Mouse (Mus musculus): ENCODE data around the gene Ppp1r12c.

The Ppp1r12c gene

DNA sequence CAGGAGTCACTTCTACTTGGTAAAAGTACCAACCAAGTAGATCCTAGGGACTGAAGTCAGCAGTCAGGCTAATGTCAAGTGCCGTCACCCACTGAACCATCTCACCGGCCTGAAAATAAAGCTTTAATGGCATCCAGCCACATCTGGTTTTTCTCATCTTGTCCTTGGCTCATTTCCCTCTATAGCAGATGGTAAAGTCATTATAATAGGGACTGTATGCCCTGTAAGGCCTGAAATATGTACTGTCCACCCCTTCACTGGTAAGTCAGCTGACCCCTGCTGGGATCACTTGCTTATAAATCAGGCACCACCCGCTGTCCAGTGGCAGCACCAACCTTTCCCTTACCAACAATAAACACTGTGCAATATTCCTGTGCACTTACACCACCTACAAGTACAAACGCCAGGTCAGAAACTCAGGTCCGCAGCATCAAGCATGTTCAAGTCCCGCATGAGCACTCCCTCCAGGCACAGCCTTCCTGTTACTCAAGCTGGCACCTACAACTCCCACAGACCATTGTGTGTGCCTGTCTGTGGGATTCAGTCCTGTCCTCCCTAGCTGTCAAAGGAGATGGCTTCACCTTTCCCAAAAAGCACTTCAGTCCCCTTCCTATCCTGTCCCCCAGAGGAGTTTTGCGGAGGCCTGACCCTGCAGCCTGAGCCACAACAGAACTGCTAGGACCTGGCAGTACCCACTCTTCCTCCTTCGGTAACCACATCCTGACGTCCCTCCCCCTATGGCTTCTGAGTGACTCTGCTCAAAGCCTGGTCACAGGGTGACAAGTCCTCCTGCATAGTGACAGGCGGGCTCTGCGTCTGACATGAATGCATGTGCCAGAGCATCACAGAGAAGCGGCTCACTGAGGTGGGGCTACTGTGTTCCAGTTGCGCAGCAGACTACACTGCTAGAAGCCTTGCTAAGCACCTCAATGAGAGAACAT lies 8.9 kb downstream of the Ppp1r12c start:
- peak; percentile 23 for DNase-seq (ENCODE audit: low spot score)

DNA sequence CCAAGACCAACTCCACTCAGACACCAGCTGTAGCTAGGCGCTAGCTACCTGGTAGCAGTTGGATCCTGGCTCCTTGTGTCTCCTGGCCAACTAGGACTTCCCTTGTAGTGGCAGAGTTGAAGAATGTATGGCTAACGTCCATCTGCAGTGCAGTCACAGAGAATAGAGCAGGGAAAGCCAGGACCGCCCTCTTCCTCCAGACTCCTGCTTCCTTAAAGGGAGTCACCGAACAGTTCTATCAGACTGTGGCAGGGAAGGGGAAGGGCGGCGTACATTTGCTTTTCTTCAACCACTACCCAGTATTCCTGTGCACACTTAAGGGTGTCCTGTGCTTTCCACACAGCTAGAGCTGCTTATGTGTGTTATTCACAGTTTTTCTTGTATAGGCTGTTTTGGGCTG lies 10.2 kb downstream of the Ppp1r12c start:
- DNase-seq (ENCODE audit: low spot score): no peak

- DNase-seq (ENCODE audit: low spot score): no peak
These were observed 19.2 kb downstream of the Ppp1r12c start for GRCm38 (mm10) chr7:4482281-4482680.

DNA sequence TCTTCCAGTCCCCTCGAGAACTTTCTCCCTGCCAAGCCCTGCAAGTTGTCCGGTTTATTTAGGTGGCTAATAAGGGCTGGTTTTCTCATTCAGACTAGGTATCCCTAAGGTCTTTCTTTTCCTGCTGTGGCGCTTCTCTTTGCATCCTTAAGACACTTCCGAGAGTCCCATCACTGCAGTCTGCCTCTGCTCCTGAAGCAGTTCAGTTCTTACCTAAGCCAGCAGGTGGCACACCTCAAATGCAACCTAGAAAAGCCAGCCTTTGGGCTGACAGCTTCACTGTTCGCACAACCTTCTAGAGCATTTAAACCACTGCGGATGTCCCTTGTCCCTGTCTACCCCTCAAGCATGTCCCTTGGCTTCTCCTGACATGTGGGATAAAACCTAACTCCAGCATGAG lies 21.8 kb downstream of the Ppp1r12c start:
- DNase-seq (ENCODE audit: low spot score): peak; percentile 67

GRCm38 (mm10) chr7:4478796-4479291 lies 22.6 kb downstream of the Ppp1r12c start:
- DNase-seq (ENCODE audit: low spot score): peak; percentile 33

- peak; percentile 96 for DNase-seq (ENCODE audit: low spot score)
These were observed 23.3 kb downstream of the Ppp1r12c start for GRCm38 (mm10) chr7:4478021-4478795.

DNA sequence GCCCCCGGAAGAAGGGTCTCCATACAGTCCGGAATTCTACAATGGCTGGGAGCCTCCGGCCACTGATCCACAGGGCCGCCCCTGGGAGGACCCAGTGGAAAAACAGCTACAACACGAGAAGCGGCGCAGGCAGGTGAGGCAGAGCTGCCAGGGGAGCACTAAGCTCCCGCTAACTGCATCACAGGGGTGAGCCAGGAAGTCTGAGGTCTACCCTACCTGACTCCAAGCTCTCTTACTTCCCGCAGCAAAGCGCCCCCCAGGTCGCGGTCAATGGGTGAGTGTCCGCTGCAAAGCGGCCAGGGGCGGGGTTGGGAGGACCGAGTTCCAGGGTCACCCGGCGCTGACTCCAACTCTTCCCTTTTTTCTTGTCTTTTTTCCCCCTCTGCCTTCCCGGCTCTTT lies 27.5 kb downstream of the Ppp1r12c start:
- no peak for DNase-seq (ENCODE audit: low spot score)

GRCm38 (mm10) chr7:4471179-4471555 lies 30.3 kb downstream of the Ppp1r12c start:
- peak; percentile 87 for DNase-seq (ENCODE audit: low spot score)

GRCm38 (mm10) chr7:4470275-4471178 lies 31.0 kb downstream of the Ppp1r12c start:
- DNase-seq (ENCODE audit: low spot score): peak; percentile 84

DNA sequence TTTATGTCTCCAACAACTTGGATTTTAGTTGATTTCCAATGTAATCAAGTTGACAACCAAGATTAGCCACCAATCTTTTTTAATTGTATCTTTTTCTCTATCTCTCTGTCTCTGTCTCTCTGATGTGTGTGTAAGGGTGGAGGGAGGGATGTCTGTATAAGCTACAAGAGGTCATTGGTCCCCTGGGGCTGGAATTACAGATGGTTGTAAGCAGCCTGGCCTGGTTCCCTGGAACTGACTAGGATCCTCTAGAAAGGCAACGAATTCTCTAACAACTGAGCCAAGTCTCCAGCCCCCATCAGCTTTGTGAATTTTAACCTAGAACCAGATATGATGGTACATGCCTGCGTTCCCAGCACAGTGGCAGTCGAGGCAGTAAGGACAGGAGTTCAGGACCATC lies 33.7 kb downstream of the Ppp1r12c start:
- DNase-seq (ENCODE audit: low spot score): no peak

DNA sequence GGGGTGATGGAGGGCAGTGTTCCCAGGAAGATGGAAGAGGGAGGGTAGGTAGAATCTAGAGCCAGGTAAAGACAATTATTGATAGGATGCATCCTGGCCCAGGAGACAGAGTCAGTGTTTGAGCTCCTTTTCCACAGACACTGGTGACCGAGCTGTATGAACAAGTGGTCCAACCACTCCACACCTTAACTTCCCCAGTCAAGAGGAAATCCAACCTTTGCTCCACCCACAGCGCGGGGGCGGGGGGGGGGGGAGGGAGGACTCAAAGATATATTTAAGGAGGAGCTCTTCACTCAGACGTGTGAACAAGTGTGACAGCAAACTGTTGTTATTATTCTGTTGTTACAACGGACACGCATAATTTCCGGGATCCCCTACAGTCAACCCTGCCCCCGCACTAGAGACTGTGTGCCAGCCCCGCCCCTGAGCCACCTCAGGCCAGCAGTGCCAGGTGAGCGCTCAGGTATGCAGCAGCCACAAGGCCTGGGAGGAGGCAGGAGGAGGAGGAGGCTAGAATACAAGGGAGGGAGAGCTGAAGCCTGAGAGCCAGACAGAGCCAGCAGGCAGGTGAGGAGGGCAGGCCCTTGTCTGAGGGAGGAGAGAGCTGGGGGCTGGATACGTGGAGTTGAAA lies 37.2 kb downstream of the Ppp1r12c start:
- no peak for DNase-seq (ENCODE audit: low spot score)

- no peak for DNase-seq (ENCODE audit: low spot score)
These were observed 40.7 kb downstream of the Ppp1r12c start, which contains the start of gene Eps8l1 for GRCm38 (mm10) chr7:4460576-4461434. Eps8l1 (plus strand) TSS chr7:4460674.

DNA sequence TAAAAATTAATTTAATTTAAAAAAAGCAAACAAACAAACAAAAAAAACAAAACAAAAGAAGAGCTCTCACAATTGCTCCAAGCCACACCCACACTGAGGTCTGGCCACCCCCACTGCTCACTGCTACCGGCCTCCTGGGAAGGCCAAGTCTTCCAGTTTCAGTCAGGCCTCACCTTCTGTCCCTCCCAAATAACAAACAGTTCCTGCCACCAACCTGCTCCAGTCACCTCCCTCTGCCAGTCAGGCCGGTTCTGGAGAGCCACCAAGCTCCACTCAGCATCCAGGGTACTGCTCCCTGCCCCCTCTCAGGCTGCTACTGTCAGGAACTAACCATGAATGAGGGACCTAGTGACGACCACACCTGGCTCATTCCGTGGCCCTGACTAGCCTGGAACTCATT lies 48.8 kb downstream of the Ppp1r12c start:
- DNase-seq (ENCODE audit: low spot score): no peak

DNA sequence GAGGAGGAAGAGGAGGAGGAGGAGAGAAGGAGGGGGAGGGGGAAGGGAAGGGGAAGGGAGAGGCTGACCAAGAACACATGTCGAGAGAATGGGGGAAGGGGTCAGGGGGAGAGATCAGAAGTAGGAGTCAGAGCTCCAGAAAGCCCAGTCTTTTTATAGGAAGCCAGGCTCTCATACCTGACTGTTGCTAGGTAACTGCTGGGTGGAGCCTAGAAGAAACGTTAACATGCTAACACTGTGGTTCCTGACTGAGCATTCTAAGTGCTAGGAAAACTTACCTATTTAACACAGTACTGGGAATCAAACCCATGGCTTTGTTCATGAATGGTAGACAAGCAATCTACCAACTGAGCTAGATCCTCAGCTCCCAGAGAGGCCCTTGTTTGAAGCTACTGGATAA lies 52.3 kb downstream of the Ppp1r12c start:
- no peak for DNase-seq (ENCODE audit: low spot score)

DNA sequence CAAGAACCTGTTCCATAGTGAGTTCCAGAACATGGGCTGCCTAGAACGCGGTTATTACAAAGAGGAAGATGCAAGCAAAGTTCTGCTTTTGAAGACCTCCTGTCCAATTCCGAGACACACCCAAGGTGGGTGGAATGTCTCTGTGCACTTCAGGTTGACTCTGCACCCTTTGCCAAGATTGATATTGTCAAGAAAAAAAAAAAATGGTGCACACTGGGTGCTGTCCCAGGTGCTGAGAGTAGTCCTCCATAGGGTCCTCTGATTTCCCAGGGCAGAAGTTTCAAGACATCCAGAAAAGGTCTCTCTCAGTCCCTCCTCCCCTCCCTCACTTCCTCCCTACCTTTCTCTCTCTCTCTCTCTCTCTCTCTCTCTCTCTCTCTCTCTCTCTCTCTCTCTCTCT lies 53.0 kb downstream of the Ppp1r12c start:
- no peak for DNase-seq (ENCODE audit: low spot score)

- DNase-seq (ENCODE audit: low spot score): no peak
These were observed 54.3 kb downstream of the Ppp1r12c start for GRCm38 (mm10) chr7:4447138-4447537.

- peak; percentile 97 for DNase-seq (ENCODE audit: low spot score)
These were observed 56.2 kb downstream of the Ppp1r12c start, which contains the start of gene Rdh13 for GRCm38 (mm10) chr7:4445216-4445791. Rdh13 (minus strand) TSS chr7:4445649.

GRCm38 (mm10) chr7:4440549-4440948 lies 60.9 kb downstream of the Ppp1r12c start:
- DNase-seq (ENCODE audit: low spot score): no peak

DNA sequence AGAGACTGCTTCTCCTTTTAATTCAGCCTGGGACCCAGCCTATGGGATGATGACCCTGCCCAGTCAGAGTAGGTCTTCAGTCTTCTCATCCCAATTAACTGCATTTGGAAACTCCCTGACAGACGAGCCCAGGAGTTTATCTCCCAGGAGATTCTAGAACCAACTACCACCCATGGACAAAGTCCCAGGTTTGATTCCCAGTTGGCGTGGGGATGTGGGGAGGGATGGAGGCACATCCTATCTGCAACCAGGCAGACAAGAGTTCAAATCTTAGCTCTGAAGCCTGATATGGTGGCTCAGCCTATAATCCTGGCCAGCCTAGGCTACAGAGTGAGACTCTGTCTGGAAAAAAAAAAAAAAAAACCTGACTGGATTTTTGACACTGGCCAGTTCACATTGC lies 63.8 kb downstream of the Ppp1r12c start:
- no peak for DNase-seq (ENCODE audit: low spot score)

GRCm38 (mm10) chr7:4432026-4432425 lies 69.5 kb downstream of the Ppp1r12c start:
- DNase-seq (ENCODE audit: low spot score): no peak
